Mouse (Mus musculus) midbrain, embryonic 15.5 days (tissue): ENCODE measurements around the gene Tmem171. TPM values are rescaled to one million over a fixed set of nuclear protein-coding genes. Genes with fewer than 3 reads are reported as not detected.
A peak's percentile ranks its signal among the peaks of the same experiment; 100 is the strongest.

ENCODE experiments used
- ATAC-seq: fragments of 200-750 bp; cut with Nextera tagmentation; replicated peaks from 2 replicates; pipeline ENCODE4 v1.8.0; 2017; ENCODE audit warnings: moderate TSS enrichment
- H3K27ac ChIP-seq: fragments of 300-500 bp; sonication (generic); 2 replicates; pipeline ENCODE4 v1.5.1; 2015; ENCODE audit warnings: mild to moderate bottlenecking, inconsistent platforms
- H3K27me3 ChIP-seq: fragments of 300-500 bp; sonication (generic); replicated peaks from 2 replicates; pipeline ENCODE4 v1.6.1; 2015; ENCODE audit warnings: inconsistent platforms
- H3K36me3 ChIP-seq: fragments of 300-500 bp; sonication (generic); replicated peaks from 2 replicates; pipeline ENCODE4 v1.6.1; 2015; ENCODE audit warnings: inconsistent platforms
- H3K4me1 ChIP-seq: fragments of 300-500 bp; sonication (generic); 2 replicates; pipeline ENCODE4 v1.6.1; 2015; ENCODE audit warnings: inconsistent platforms
- H3K4me2 ChIP-seq: fragments of 300-500 bp; sonication (generic); 2 replicates; pipeline ENCODE4 v1.6.1; 2015; ENCODE audit warnings: inconsistent platforms, mild to moderate bottlenecking, moderate library complexity
- H3K4me3 ChIP-seq: fragments of 300-500 bp; sonication (generic); 2 replicates; pipeline ENCODE4 v1.5.1; 2015; ENCODE audit warnings: mild to moderate bottlenecking, inconsistent platforms
- H3K9ac ChIP-seq: fragments of 300-500 bp; sonication (generic); 2 replicates; pipeline ENCODE4 v1.6.1; 2015; ENCODE audit warnings: mild to moderate bottlenecking, inconsistent platforms
- H3K9me3 ChIP-seq: fragments of 300-500 bp; sonication (generic); 2 replicates; pipeline ENCODE4 v1.6.1; 2016; ENCODE audit warnings: inconsistent platforms
- WGBS: fragments of 180-500 bp; shearing (Covaris S2); methylation state at CpG from one replicate; pipeline ENCODE4 v1.1.7; 2015; ENCODE audit warnings: mixed read lengths; 5-methylcytosine and 5-hydroxymethylcytosine counted together
- polyA plus RNA-seq: library from polyadenylated mRNA; unstranded; fragments of >200 nt; fragmentation: Nextera tagmentation; extraction: Ambion mirVana; gene quantifications from 2 replicates; pipeline ENCODE4 v1.2.1, GENCODE M21; 2015

Gene Tmem171
- not detected in 2 replicates for polyA plus RNA-seq

- Histone ChIP-seq H3K27ac (no peak within 1 kb of the TSS), H3K4me3 (peak within 1 kb of the TSS; percentile 34), H3K9me3 (no peaks in the 10 kb centered on the region), H3K27me3 (peaks cover 24% of the 10 kb centered on the region), H3K9ac (peak within 1 kb of the TSS; percentile 35), H3K36me3 (no peaks in the 10 kb centered on the region), H3K4me2 (peak within 1 kb of the TSS; percentile 74), H3K4me1 (peaks cover 8% of the 10 kb centered on the region)
- WGBS, result 4% methylated on average over 44 of the region's 44 CpGs
- ATAC-seq, result peak; percentile 63
Observed at GRCm38 (mm10) chr13:98694773-98695314, at the start of gene Tmem171. Tmem171 (minus strand) TSS chr13:98694834.

GRCm38 (mm10) chr13:98743829-98744228 is 49.2 kb upstream of the Tmem171 start:
- Histone ChIP-seq H3K4me3 (no peak overlapping the region), H3K36me3 (peaks cover 19% of the 10 kb centered on the region), H3K9ac (no peak overlapping the region), H3K27me3 (no peaks in the 10 kb centered on the region), H3K9me3 (no peaks in the 10 kb centered on the region), H3K27ac (no peak overlapping the region), H3K4me2 (no peak overlapping the region), H3K4me1 (no peaks in the 10 kb centered on the region)
- no peak for ATAC-seq

GRCm38 (mm10) chr13:98743214-98743613 is 48.6 kb upstream of the Tmem171 start:
- Histone ChIP-seq H3K27ac (no peak overlapping the region), H3K4me2 (no peak overlapping the region), H3K4me3 (no peak overlapping the region), H3K4me1 (no peaks in the 10 kb centered on the region), H3K36me3 (peaks cover 19% of the 10 kb centered on the region), H3K9me3 (no peaks in the 10 kb centered on the region), H3K9ac (no peak overlapping the region), H3K27me3 (no peaks in the 10 kb centered on the region)
- no peak for ATAC-seq
- WGBS, result 93% methylated on average over 6 of the region's 6 CpGs

GRCm38 (mm10) chr13:98738213-98738612 is 43.6 kb upstream of the Tmem171 start:
- Histone ChIP-seq H3K27me3 (no peaks in the 10 kb centered on the region), H3K36me3 (peaks cover 6% of the 10 kb centered on the region; the same call in 1 of the 2 replicates), H3K4me1 (no peaks in the 10 kb centered on the region), H3K9me3 (no peaks in the 10 kb centered on the region), H3K4me3 (no peak overlapping the region), H3K27ac (no peak overlapping the region), H3K4me2 (no peak overlapping the region), H3K9ac (no peak overlapping the region)
- no peak for ATAC-seq
- WGBS, result 94% methylated on average over 2 of the region's 2 CpGs

- Histone ChIP-seq H3K27ac (no peak overlapping the region), H3K4me1 (no peaks in the 10 kb centered on the region), H3K36me3 (peaks cover 11% of the 10 kb centered on the region; the same call in 1 of the 2 replicates), H3K4me3 (no peak overlapping the region), H3K27me3 (no peaks in the 10 kb centered on the region), H3K9me3 (no peaks in the 10 kb centered on the region), H3K4me2 (no peak overlapping the region), H3K9ac (no peak overlapping the region)
- ATAC-seq, result no peak
- 57% methylated on average over 3 of the region's 3 CpGs for WGBS
Observed at GRCm38 (mm10) chr13:98733292-98733691, 38.7 kb upstream of the Tmem171 start.

- no peaks in the 10 kb centered on the region for H3K4me1 ChIP-seq
- H3K27me3 ChIP-seq, result no peaks in the 10 kb centered on the region
- H3K4me2 ChIP-seq, result no peak overlapping the region
- no peaks in the 10 kb centered on the region for H3K9me3 ChIP-seq
- H3K9ac ChIP-seq, result no peak overlapping the region
- ATAC-seq, result no peak
- H3K4me3 ChIP-seq, result no peak overlapping the region
- 73% methylated on average over 1 of the region's 1 CpGs for WGBS
- no peak overlapping the region for H3K27ac ChIP-seq
- peaks cover 18% of the 10 kb centered on the region; the same call in 1 of the 2 replicates for H3K36me3 ChIP-seq
Observed at GRCm38 (mm10) chr13:98729271-98730062, 34.8 kb upstream of the Tmem171 start.

GRCm38 (mm10) chr13:98726494-98726893 is 31.9 kb upstream of the Tmem171 start:
- WGBS, result 55% methylated on average over 4 of the region's 4 CpGs
- Histone ChIP-seq H3K9me3 (no peaks in the 10 kb centered on the region), H3K27ac (no peak overlapping the region), H3K4me3 (no peak overlapping the region), H3K4me2 (no peak overlapping the region), H3K9ac (no peak overlapping the region), H3K27me3 (no peaks in the 10 kb centered on the region), H3K36me3 (peaks cover 15% of the 10 kb centered on the region; the same call in 1 of the 2 replicates), H3K4me1 (no peaks in the 10 kb centered on the region)
- ATAC-seq, result no peak

- no peak for ATAC-seq
- H3K4me2 ChIP-seq, result no peak overlapping the region
- 95% methylated on average over 1 of the region's 1 CpGs for WGBS
- H3K36me3 ChIP-seq, result 0 out of 2 replicates have a peak, but pooled peaks cover 7% of the 10 kb centered on the region
- H3K4me1 ChIP-seq, result no peaks in the 10 kb centered on the region
- no peak overlapping the region for H3K9ac ChIP-seq
- no peak overlapping the region for H3K27ac ChIP-seq
- H3K27me3 ChIP-seq, result no peaks in the 10 kb centered on the region
- no peak overlapping the region for H3K4me3 ChIP-seq
- no peaks in the 10 kb centered on the region for H3K9me3 ChIP-seq
Observed at GRCm38 (mm10) chr13:98723430-98723829, 28.8 kb upstream of the Tmem171 start.

- Histone ChIP-seq H3K4me2 (no peak overlapping the region), H3K27me3 (no peaks in the 10 kb centered on the region), H3K36me3 (0 out of 2 replicates have a peak, but pooled peaks cover 7% of the 10 kb centered on the region), H3K4me3 (no peak overlapping the region), H3K9me3 (no peaks in the 10 kb centered on the region), H3K4me1 (no peaks in the 10 kb centered on the region), H3K27ac (no peak overlapping the region), H3K9ac (no peak overlapping the region)
- no peak for ATAC-seq
- WGBS, result 37% methylated on average over 1 of the region's 1 CpGs
Observed at GRCm38 (mm10) chr13:98722296-98722695, 27.7 kb upstream of the Tmem171 start.

- no peak overlapping the region for H3K4me2 ChIP-seq
- H3K4me3 ChIP-seq, result no peak overlapping the region
- H3K9ac ChIP-seq, result no peak overlapping the region
- ATAC-seq, result no peak
- H3K4me1 ChIP-seq, result no peaks in the 10 kb centered on the region
- H3K36me3 ChIP-seq, result no peaks in the 10 kb centered on the region
- H3K9me3 ChIP-seq, result no peaks in the 10 kb centered on the region
- H3K27ac ChIP-seq, result no peak overlapping the region
- WGBS, result 93% methylated on average over 8 of the region's 8 CpGs
- H3K27me3 ChIP-seq, result no peaks in the 10 kb centered on the region
Observed at GRCm38 (mm10) chr13:98716176-98716575, 21.5 kb upstream of the Tmem171 start.

- no peaks in the 10 kb centered on the region for H3K36me3 ChIP-seq
- no peaks in the 10 kb centered on the region for H3K27me3 ChIP-seq
- no peaks in the 10 kb centered on the region for H3K4me1 ChIP-seq
- no peak overlapping the region for H3K9ac ChIP-seq
- no peak overlapping the region for H3K27ac ChIP-seq
- WGBS, result 87% methylated on average over 6 of the region's 6 CpGs
- H3K9me3 ChIP-seq, result no peaks in the 10 kb centered on the region
- H3K4me2 ChIP-seq, result no peak overlapping the region
- no peak for ATAC-seq
- no peak overlapping the region for H3K4me3 ChIP-seq
Observed at GRCm38 (mm10) chr13:98715443-98715990, 20.9 kb upstream of the Tmem171 start.

GRCm38 (mm10) chr13:98710655-98711054 is 16.0 kb upstream of the Tmem171 start:
- Histone ChIP-seq H3K4me1 (no peaks in the 10 kb centered on the region), H3K4me3 (no peak overlapping the region), H3K27ac (no peak overlapping the region), H3K36me3 (no peaks in the 10 kb centered on the region), H3K4me2 (no peak overlapping the region), H3K9ac (no peak overlapping the region), H3K27me3 (no peaks in the 10 kb centered on the region), H3K9me3 (no peaks in the 10 kb centered on the region)
- WGBS, result 86% methylated on average over 1 of the region's 1 CpGs
- ATAC-seq, result no peak
